Mouse (Mus musculus) midbrain, embryonic 15.5 days (tissue): Measurements from ENCODE around the gene Pcbp2. TPM values are rescaled to one million over a fixed set of nuclear protein-coding genes. Genes with fewer than 3 reads are reported as not detected.

ENCODE experiments used
- ATAC-seq: fragments of 200-750 bp; cut with Nextera tagmentation; replicated peaks from 2 replicates; pipeline ENCODE4 v1.8.0; 2017; ENCODE audit warnings: moderate TSS enrichment
- H3K27ac ChIP-seq: fragments of 300-500 bp; sonication (generic); 2 replicates; pipeline ENCODE4 v1.5.1; 2015; ENCODE audit warnings: mild to moderate bottlenecking, inconsistent platforms
- H3K27me3 ChIP-seq: fragments of 300-500 bp; sonication (generic); replicated peaks from 2 replicates; pipeline ENCODE4 v1.6.1; 2015; ENCODE audit warnings: inconsistent platforms
- H3K36me3 ChIP-seq: fragments of 300-500 bp; sonication (generic); replicated peaks from 2 replicates; pipeline ENCODE4 v1.6.1; 2015; ENCODE audit warnings: inconsistent platforms
- H3K4me1 ChIP-seq: fragments of 300-500 bp; sonication (generic); 2 replicates; pipeline ENCODE4 v1.6.1; 2015; ENCODE audit warnings: inconsistent platforms
- H3K4me2 ChIP-seq: fragments of 300-500 bp; sonication (generic); 2 replicates; pipeline ENCODE4 v1.6.1; 2015; ENCODE audit warnings: inconsistent platforms, mild to moderate bottlenecking, moderate library complexity
- H3K4me3 ChIP-seq: fragments of 300-500 bp; sonication (generic); 2 replicates; pipeline ENCODE4 v1.5.1; 2015; ENCODE audit warnings: mild to moderate bottlenecking, inconsistent platforms
- H3K9ac ChIP-seq: fragments of 300-500 bp; sonication (generic); 2 replicates; pipeline ENCODE4 v1.6.1; 2015; ENCODE audit warnings: mild to moderate bottlenecking, inconsistent platforms
- H3K9me3 ChIP-seq: fragments of 300-500 bp; sonication (generic); 2 replicates; pipeline ENCODE4 v1.6.1; 2016; ENCODE audit warnings: inconsistent platforms
- WGBS: fragments of 180-500 bp; shearing (Covaris S2); methylation state at CpG from one replicate; pipeline ENCODE4 v1.1.7; 2015; ENCODE audit warnings: mixed read lengths; 5-methylcytosine and 5-hydroxymethylcytosine counted together
- polyA plus RNA-seq: library from polyadenylated mRNA; unstranded; fragments of >200 nt; fragmentation: Nextera tagmentation; extraction: Ambion mirVana; gene quantifications from 2 replicates; pipeline ENCODE4 v1.2.1, GENCODE M21; 2015

Gene Pcbp2
- polyA plus RNA-seq, 1 experiment from 2014 or later = 126 TPM

DNA sequence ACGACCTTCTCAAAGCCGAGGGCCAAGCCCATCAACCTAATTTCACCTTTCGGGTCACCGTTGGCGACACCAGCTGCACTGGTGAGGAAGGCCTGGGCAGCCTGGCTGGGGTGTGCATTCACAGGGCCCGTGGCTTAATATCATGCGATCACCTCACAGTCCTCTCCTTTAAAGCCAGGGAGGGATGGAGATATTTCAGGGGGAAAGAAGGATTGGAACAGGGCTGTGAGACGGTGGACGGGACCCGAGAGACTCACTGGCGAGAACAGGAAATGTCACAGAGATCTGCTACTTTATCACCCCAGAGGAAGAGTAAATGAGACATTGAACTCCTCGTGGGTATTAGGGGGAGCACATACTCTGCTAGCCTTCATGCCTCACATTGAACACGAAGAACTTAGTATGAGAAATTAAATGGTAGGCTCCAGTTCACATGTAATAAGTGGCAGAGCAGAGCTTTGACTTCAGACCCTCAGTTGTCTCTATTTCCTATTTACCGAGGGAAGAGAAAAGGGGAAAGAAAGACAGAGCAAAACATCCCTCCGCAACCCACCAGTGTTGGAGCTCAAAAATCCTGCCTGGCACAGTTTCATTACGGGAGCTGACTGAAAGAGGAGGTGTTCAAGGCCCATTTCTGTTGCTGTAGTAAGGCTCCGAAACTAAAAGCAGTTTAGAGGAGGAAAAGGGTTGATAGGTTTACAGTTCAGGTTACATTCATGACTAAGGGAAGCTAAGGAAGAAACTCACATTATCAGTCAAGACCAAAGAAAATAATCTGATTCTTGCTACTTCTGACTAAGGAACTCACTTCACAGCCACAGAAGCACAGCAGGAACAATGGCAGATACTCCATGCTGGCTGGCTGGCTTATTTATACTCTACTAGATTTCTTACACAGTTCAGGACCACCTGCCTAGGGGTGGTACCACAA lies 49.1 kb downstream of the Pcbp2 start:
- Histone ChIP-seq H3K9ac (peak overlapping the region; percentile 83), H3K9me3 (no peaks in the 10 kb centered on the region), H3K36me3 (peaks cover 6% of the 10 kb centered on the region; the same call in 1 of the 2 replicates), H3K4me3 (peak overlapping the region; percentile 66), H3K27ac (peak overlapping the region; percentile 100), H3K4me1 (peaks cover 29% of the 10 kb centered on the region), H3K4me2 (peak overlapping the region; percentile 88), H3K27me3 (no peaks in the 10 kb centered on the region)
- 71% methylated on average over 17 of the region's 17 CpGs for WGBS
- ATAC-seq = no peak

- Histone ChIP-seq H3K4me1 (peaks cover 20% of the 10 kb centered on the region), H3K4me3 (no peak overlapping the region), H3K4me2 (no peak overlapping the region), H3K9ac (no peak overlapping the region; the same call in 1 of the 2 replicates), H3K9me3 (no peaks in the 10 kb centered on the region), H3K27ac (no peak overlapping the region), H3K36me3 (peaks cover 6% of the 10 kb centered on the region; the same call in 1 of the 2 replicates), H3K27me3 (no peaks in the 10 kb centered on the region)
- 94% methylated on average over 4 of the region's 4 CpGs for WGBS
- ATAC-seq = no peak
Observed at GRCm38 (mm10) chr15:102520416-102520815, 50.1 kb downstream of the Pcbp2 start.

GRCm38 (mm10) chr15:102521480-102521879 lies 51.1 kb downstream of the Pcbp2 start:
- H3K4me3 ChIP-seq = no peak overlapping the region
- no peaks in the 10 kb centered on the region for H3K9me3 ChIP-seq
- H3K36me3 ChIP-seq = peaks cover 6% of the 10 kb centered on the region; the same call in 1 of the 2 replicates
- peaks cover 12% of the 10 kb centered on the region for H3K4me1 ChIP-seq
- H3K27ac ChIP-seq = no peak overlapping the region
- H3K4me2 ChIP-seq = no peak overlapping the region
- no peak for ATAC-seq
- 82% methylated on average over 4 of the region's 4 CpGs for WGBS
- no peak overlapping the region for H3K9ac ChIP-seq
- H3K27me3 ChIP-seq = no peaks in the 10 kb centered on the region

DNA sequence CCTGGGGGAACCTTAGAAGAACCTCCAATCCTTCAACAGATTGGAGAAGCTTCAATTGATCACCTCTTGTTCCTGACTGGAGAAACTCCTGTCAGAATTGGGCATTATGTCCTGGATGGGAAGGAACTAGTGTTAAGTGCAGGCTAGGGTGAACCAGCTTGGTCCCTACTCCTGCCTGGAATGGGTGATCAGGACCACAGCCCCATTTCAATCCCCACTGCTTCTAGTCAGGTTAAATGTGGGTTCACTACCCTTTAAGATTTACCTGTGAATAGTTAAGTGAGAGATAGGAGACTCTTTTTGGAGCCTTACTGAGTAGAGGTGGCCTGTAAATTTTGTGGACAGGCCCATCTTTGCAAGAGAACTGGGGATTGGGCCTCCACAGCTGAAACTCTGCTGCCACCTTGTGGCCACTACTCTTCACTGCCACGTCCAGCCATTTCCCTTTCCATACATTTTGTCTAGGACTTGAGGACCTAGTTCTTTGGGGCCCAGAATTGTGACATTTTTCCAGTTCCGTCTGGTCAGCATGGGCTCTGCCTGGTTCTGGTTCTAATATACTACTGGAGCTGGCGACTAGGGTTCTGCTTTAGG lies 54.6 kb downstream of the Pcbp2 start, which contains the start of gene Npff:
TSS of gene Npff (minus strand) at position 51 of the 594 bp plus-strand sequence.
- H3K9ac ChIP-seq = no peak within 1 kb of the TSS
- H3K4me2 ChIP-seq = no peak within 1 kb of the TSS
- no peaks in the 10 kb centered on the region for H3K27me3 ChIP-seq
- no peak for ATAC-seq
- no peak within 1 kb of the TSS for H3K4me3 ChIP-seq
- WGBS = 9% methylated on average over 3 of the region's 3 CpGs
- no peaks in the 10 kb centered on the region for H3K9me3 ChIP-seq
- H3K27ac ChIP-seq = 0 out of 2 replicates have a peak within 1 kb of the TSS, but pooled peaks have one; percentile 17
- H3K4me1 ChIP-seq = no peaks in the 10 kb centered on the region
- H3K36me3 ChIP-seq = peaks cover 11% of the 10 kb centered on the region; the same call in 1 of the 2 replicates

- no peak overlapping the region for H3K4me2 ChIP-seq
- H3K9me3 ChIP-seq = no peaks in the 10 kb centered on the region
- H3K36me3 ChIP-seq = peaks cover 19% of the 10 kb centered on the region; the same call in 1 of the 2 replicates
- no peak overlapping the region for H3K4me3 ChIP-seq
- no peaks in the 10 kb centered on the region for H3K4me1 ChIP-seq
- ATAC-seq = no peak
- H3K9ac ChIP-seq = no peak overlapping the region
- no peak overlapping the region for H3K27ac ChIP-seq
- no peaks in the 10 kb centered on the region for H3K27me3 ChIP-seq
- WGBS = 92% methylated on average over 6 of the region's 6 CpGs
Observed at GRCm38 (mm10) chr15:102526111-102527002, 56.0 kb downstream of the Pcbp2 start.

GRCm38 (mm10) chr15:102527936-102528335 lies 57.6 kb downstream of the Pcbp2 start:
- H3K4me1 ChIP-seq = no peaks in the 10 kb centered on the region
- ATAC-seq = no peak
- no peak overlapping the region for H3K4me2 ChIP-seq
- H3K9me3 ChIP-seq = no peaks in the 10 kb centered on the region
- peaks cover 21% of the 10 kb centered on the region; the same call in 1 of the 2 replicates for H3K36me3 ChIP-seq
- WGBS = 75% methylated on average over 3 of the region's 3 CpGs
- no peaks in the 10 kb centered on the region for H3K27me3 ChIP-seq
- no peak overlapping the region for H3K27ac ChIP-seq
- H3K9ac ChIP-seq = no peak overlapping the region
- H3K4me3 ChIP-seq = no peak overlapping the region

- Histone ChIP-seq H3K4me2 (no peak overlapping the region), H3K36me3 (peaks cover 26% of the 10 kb centered on the region; the same call in 1 of the 2 replicates), H3K9ac (no peak overlapping the region), H3K27ac (no peak overlapping the region), H3K27me3 (no peaks in the 10 kb centered on the region), H3K4me1 (no peaks in the 10 kb centered on the region), H3K4me3 (no peak overlapping the region), H3K9me3 (no peaks in the 10 kb centered on the region)
- 100% methylated on average over 1 of the region's 1 CpGs for WGBS
- no peak for ATAC-seq
Observed at GRCm38 (mm10) chr15:102528396-102528795, 58.1 kb downstream of the Pcbp2 start.

DNA sequence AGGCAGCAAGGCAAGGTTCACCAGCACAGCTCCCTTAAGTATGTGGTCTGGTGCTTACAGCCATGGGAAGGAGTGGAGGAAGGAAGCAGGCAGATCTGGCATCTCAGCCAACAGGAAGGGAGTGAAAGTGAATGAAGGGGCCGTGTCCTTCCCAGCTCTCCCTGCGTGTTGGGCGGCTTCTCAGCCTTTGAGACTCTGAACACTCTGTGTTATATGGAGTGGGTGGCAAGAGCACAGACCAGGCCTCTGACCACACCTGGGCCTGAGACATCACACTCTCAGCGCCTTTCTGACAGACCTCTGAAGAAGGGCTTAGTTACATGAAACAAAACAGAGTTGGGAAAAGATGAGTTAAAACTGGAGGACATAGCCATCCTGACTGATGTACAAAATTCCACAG lies 60.2 kb downstream of the Pcbp2 start:
- H3K4me3 ChIP-seq = no peak overlapping the region
- H3K27me3 ChIP-seq = no peaks in the 10 kb centered on the region
- H3K9me3 ChIP-seq = no peaks in the 10 kb centered on the region
- no peak overlapping the region for H3K27ac ChIP-seq
- no peak for ATAC-seq
- no peak overlapping the region for H3K4me2 ChIP-seq
- H3K36me3 ChIP-seq = peaks cover 30% of the 10 kb centered on the region
- WGBS = 93% methylated on average over 4 of the region's 4 CpGs
- H3K4me1 ChIP-seq = no peaks in the 10 kb centered on the region
- H3K9ac ChIP-seq = no peak overlapping the region

DNA sequence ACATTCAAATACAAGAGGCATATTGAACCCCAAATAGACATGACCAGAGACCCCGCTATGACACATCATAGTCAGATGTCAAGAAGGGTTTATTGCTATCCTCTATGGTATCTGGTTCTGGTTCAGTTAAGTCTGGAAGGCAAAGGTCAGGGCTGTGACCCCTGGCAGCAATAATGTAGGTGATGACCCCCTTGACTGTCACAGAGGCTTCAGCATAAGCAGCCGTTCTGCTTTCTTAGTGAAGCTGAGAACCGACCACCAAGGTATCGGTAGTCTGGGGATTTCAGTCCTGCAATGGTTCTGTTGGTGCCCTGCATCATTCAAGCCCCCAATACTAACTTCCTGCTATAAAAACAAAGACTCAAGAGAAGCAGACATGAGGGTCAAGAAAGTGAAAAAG lies 61.2 kb downstream of the Pcbp2 start:
- WGBS = 87% methylated on average over 4 of the region's 4 CpGs
- ATAC-seq = no peak
- Histone ChIP-seq H3K9ac (no peak overlapping the region), H3K36me3 (peaks cover 36% of the 10 kb centered on the region), H3K9me3 (no peaks in the 10 kb centered on the region), H3K4me3 (no peak overlapping the region), H3K27me3 (no peaks in the 10 kb centered on the region), H3K27ac (no peak overlapping the region), H3K4me2 (no peak overlapping the region), H3K4me1 (no peaks in the 10 kb centered on the region)

GRCm38 (mm10) chr15:102532106-102532900 lies 62.0 kb downstream of the Pcbp2 start:
- Histone ChIP-seq H3K9me3 (no peaks in the 10 kb centered on the region), H3K4me1 (no peaks in the 10 kb centered on the region), H3K9ac (no peak overlapping the region), H3K4me3 (no peak overlapping the region), H3K36me3 (peaks cover 39% of the 10 kb centered on the region), H3K27me3 (no peaks in the 10 kb centered on the region), H3K27ac (no peak overlapping the region), H3K4me2 (no peak overlapping the region)
- ATAC-seq = no peak
- 87% methylated on average over 3 of the region's 3 CpGs for WGBS

- ATAC-seq = no peak
- Histone ChIP-seq H3K4me1 (no peaks in the 10 kb centered on the region), H3K4me2 (no peak overlapping the region), H3K9ac (no peak overlapping the region), H3K27ac (no peak overlapping the region), H3K27me3 (no peaks in the 10 kb centered on the region), H3K9me3 (no peaks in the 10 kb centered on the region), H3K36me3 (peaks cover 42% of the 10 kb centered on the region), H3K4me3 (no peak overlapping the region)
- 96% methylated on average over 7 of the region's 7 CpGs for WGBS
Observed at GRCm38 (mm10) chr15:102533926-102534325, 63.6 kb downstream of the Pcbp2 start.
